Mouse (Mus musculus) brain, embryonic 14.5 days (tissue): ENCODE results near the gene Olfr54.
"Not testable (repeated sequence)": the region's sequence is repeated elsewhere in the genome, so short reads cannot be mapped to it uniquely, and the experiment has no call there.

Experiments
- CTCF ChIP-seq: fragments of 200-500 bp; IDR thresholded peaks from 2 replicates; pipeline ENCODE4 v1.5.1; 2012; ENCODE audit warnings: inconsistent platforms, mild to moderate bottlenecking, moderate library complexity, borderline replicate concordance; ENCODE audit not compliant: insufficient read depth, insufficient read length; ENCODE audit errors: extremely low read depth
- POLR2A ChIP-seq: fragments of 200-500 bp; IDR thresholded peaks from 2 replicates; pipeline ENCODE4 v1.6.1; 2012; ENCODE audit warnings: mild to moderate bottlenecking, inconsistent platforms, borderline replicate concordance; ENCODE audit not compliant: poor library complexity, insufficient read depth, insufficient read length, severe bottlenecking; ENCODE audit errors: extremely low read depth

GRCm38 (mm10) chr11:51029381-51029780 lies 15.3 kb downstream of the Olfr54 start:
- not testable (repeated sequence) for TF ChIP-seq POLR2A, CTCF
